1 mouse cellular context compared by ENCODE assay signal in the genomic region with DNA sequence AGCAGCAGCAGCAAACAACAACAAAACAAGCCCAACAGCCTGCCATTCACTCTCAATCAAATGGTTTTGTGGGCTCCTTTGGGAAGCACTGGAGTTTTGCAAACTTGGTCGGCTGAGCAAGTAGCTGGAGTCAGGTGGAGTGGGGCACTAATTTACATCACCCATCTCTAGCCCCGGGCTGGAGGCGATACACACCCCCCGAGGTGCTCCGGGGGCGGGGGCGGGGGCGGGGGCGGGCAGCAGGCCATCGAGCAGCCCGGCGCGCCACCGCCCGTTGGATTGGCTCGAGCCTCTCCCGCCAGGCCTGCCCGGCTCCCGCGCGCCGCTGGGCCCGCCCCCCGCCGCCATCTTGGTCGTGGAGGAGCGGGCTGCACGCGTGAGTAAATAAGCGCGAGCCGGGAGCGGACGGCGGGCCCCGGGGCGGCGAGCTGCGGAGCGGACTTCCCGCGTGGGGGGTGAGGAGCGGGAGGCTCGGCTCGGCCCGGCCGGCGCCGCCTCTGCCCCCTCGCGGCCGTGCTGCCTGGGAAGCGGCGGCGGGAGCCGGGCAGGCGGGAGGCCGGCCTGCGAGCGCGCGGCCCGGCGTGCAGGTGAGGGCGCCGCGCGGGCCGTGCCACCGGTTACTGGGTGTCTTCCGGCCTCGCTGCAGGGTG.
A peak's percentile ranks its signal among the peaks of the same experiment; 100 is the strongest.
TF ChIP-seq lines count a peak whose summit lies in the region.

A gene (plus strand): TSS at position 342 of the 650 bp plus-strand sequence.

TF ChIP-seq in CH12.LX, 34 proteins besides CTCF, POLR2A, EP300 and RAD21 (continued from another document):
- TF ChIP-seq MEF2A (IDR thresholded peaks at IDR 0.05; ENCODE audit: borderline replicate concordance, low read depth, low read length) (0 out of 2 replicates have a peak, but pooled peaks have one; percentile 20), KAT2A (IDR thresholded peaks at IDR 0.05; ENCODE audit: insufficient replicate concordance, low read length) (0 out of 2 replicates have a peak, but pooled peaks have one; percentile 59), ZMIZ1 (IDR thresholded peaks at IDR 0.05; ENCODE audit: low read depth, low read length) (peak; percentile 40; the same call in 1 of the 2 replicates), JUND (conservative IDR thresholded peaks at IDR 0.05; ENCODE audit: low read depth, low read length) (no peak), HCFC1 (IDR thresholded peaks at IDR 0.05; ENCODE audit: low read depth, low read length) (peak; percentile 61), BHLHE40 (IDR thresholded peaks at IDR 0.05; ENCODE audit: low read depth, low read length) (peak; percentile 80), ZC3H11A (IDR thresholded peaks at IDR 0.05; ENCODE audit: low read depth, low read length) (no peak), TCF12 (IDR thresholded peaks at IDR 0.05; ENCODE audit: low read depth, low read length) (peak; percentile 62), MXI1 (IDR thresholded peaks at IDR 0.05; ENCODE audit: low read depth, low read length) (peak; percentile 52), TBP (conservative IDR thresholded peaks at IDR 0.05; ENCODE audit: low read depth, low read length) (no peak), ZNF384 (IDR thresholded peaks at IDR 0.05; ENCODE audit: low read depth, low read length) (no peak), NELFE (IDR thresholded peaks at IDR 0.05; ENCODE audit: low read depth, low read length) (peak; percentile 65; the same call in 1 of the 2 replicates), JUN (IDR thresholded peaks at IDR 0.05; ENCODE audit: insufficient read depth, low read depth, low read length) (no peak), NRF1 (IDR thresholded peaks at IDR 0.05; ENCODE audit: low read depth, low read length) (peak; percentile 57), ELF1 (IDR thresholded peaks at IDR 0.05; ENCODE audit: low read depth, low read length) (peak; percentile 38)
TF ChIP-seq in CH12.LX: peak in this region for 11.
